Mouse (Mus musculus): Measurements from ENCODE around the gene Ear14.
"Not testable (repeated sequence)": the region's sequence is repeated elsewhere in the genome, so short reads cannot be mapped to it uniquely, and the experiment has no call there.

- TF ChIP-seq CTCF (IDR thresholded peaks at IDR 0.05; ENCODE audit: extremely low read depth, insufficient read length, insufficient replicate concordance, low read depth, low read length); POLR2A (IDR thresholded peaks at IDR 0.05; ENCODE audit: low read depth, low read length): not testable (repeated sequence)
Observed at GRCm38 (mm10) chr14:51252206-51252605, 49.0 kb downstream of the Ear14 start.
